Mouse (Mus musculus) neural tube, embryonic 13.5 days (tissue): ENCODE data around the gene Etv5. TPM values are rescaled to one million over a fixed set of nuclear protein-coding genes. Genes with fewer than 3 reads are reported as not detected.

Source experiments
- ATAC-seq: fragments of 200-750 bp; cut with Nextera tagmentation; 2 replicates; pipeline ENCODE4 v1.8.0; 2017; ENCODE audit warnings: low read depth, mild to moderate bottlenecking, moderate TSS enrichment, moderate library complexity
- H3K27ac ChIP-seq: fragments of 300-500 bp; sonication (generic); replicated peaks from 2 replicates; pipeline ENCODE4 v1.5.1; 2015; ENCODE audit warnings: moderate library complexity, mild to moderate bottlenecking, inconsistent platforms
- H3K27me3 ChIP-seq: fragments of 300-500 bp; sonication (generic); 2 replicates; pipeline ENCODE4 v1.6.1; 2015; ENCODE audit warnings: mild to moderate bottlenecking, inconsistent platforms
- H3K36me3 ChIP-seq: fragments of 300-500 bp; sonication (generic); 2 replicates; pipeline ENCODE4 v1.6.1; 2015; ENCODE audit warnings: mild to moderate bottlenecking, inconsistent platforms
- H3K4me1 ChIP-seq: fragments of 300-500 bp; sonication (generic); replicated peaks from 2 replicates; pipeline ENCODE4 v1.6.1; 2015; ENCODE audit warnings: inconsistent platforms
- H3K4me2 ChIP-seq: fragments of 300-500 bp; sonication (generic); 2 replicates; pipeline ENCODE4 v1.6.1; 2015; ENCODE audit warnings: inconsistent platforms, mild to moderate bottlenecking, moderate library complexity
- H3K4me3 ChIP-seq: fragments of 300-500 bp; sonication (generic); 2 replicates; pipeline ENCODE4 v1.5.1; 2015; ENCODE audit warnings: mild to moderate bottlenecking, inconsistent platforms
- H3K9ac ChIP-seq: fragments of 300-500 bp; sonication (generic); 2 replicates; pipeline ENCODE4 v1.6.1; 2015; ENCODE audit warnings: moderate library complexity, mild to moderate bottlenecking, inconsistent platforms
- H3K9me3 ChIP-seq: fragments of 300-500 bp; sonication (generic); 2 replicates; pipeline ENCODE4 v1.6.1; 2016; ENCODE audit warnings: inconsistent platforms
- WGBS: fragments of 180-500 bp; shearing (Covaris S2); methylation state at CpG from one replicate; pipeline ENCODE4 v1.1.7; 2015; 5-methylcytosine and 5-hydroxymethylcytosine counted together
- polyA plus RNA-seq: library from polyadenylated mRNA; unstranded; fragments of >200 nt; fragmentation: Nextera tagmentation; extraction: Ambion mirVana; gene quantifications from 2 replicates; pipeline ENCODE4 v1.2.1, GENCODE M21; 2015

Etv5 gene
- polyA plus RNA-seq, 1 experiment from 2014 or later = 28.1 TPM

- Histone ChIP-seq H3K9me3 (no peaks in the 10 kb centered on the region), H3K9ac (0 out of 2 replicates have a peak overlapping the region, but pooled peaks have one; percentile 35), H3K36me3 (no peaks in the 10 kb centered on the region), H3K4me2 (peak overlapping the region; percentile 43), H3K27me3 (peaks cover 14% of the 10 kb centered on the region; the same call in 1 of the 2 replicates), H3K4me3 (peak overlapping the region; percentile 5), H3K4me1 (peaks cover 44% of the 10 kb centered on the region), H3K27ac (peak overlapping the region; percentile 77)
- under 1% methylated on average over 9 of the region's 9 CpGs for WGBS
- peak; percentile 93 for ATAC-seq
Observed at GRCm38 (mm10) chr16:22428853-22429341, 10.6 kb downstream of the Etv5 start.

- Histone ChIP-seq H3K4me3 (no peak overlapping the region), H3K9me3 (no peaks in the 10 kb centered on the region), H3K9ac (no peak overlapping the region), H3K27me3 (peaks cover 13% of the 10 kb centered on the region; the same call in 1 of the 2 replicates), H3K36me3 (no peaks in the 10 kb centered on the region), H3K27ac (no peak overlapping the region), H3K4me1 (peaks cover 34% of the 10 kb centered on the region), H3K4me2 (no peak overlapping the region)
- no peak for ATAC-seq
- 73% methylated on average over 7 of the region's 7 CpGs for WGBS
Observed at GRCm38 (mm10) chr16:22426866-22427265, 12.7 kb downstream of the Etv5 start.

GRCm38 (mm10) chr16:22422256-22422655, 17.3 kb downstream of the Etv5 start:
- no peak for ATAC-seq
- Histone ChIP-seq H3K4me3 (no peak overlapping the region), H3K4me2 (no peak overlapping the region), H3K27me3 (peaks cover 4% of the 10 kb centered on the region; the same call in 1 of the 2 replicates), H3K36me3 (no peaks in the 10 kb centered on the region), H3K9ac (no peak overlapping the region), H3K9me3 (no peaks in the 10 kb centered on the region), H3K27ac (no peak overlapping the region), H3K4me1 (peaks cover 11% of the 10 kb centered on the region)
- WGBS = 71% methylated on average over 5 of the region's 5 CpGs

- Histone ChIP-seq H3K36me3 (no peaks in the 10 kb centered on the region), H3K27ac (no peak overlapping the region), H3K9me3 (no peaks in the 10 kb centered on the region), H3K9ac (no peak overlapping the region), H3K27me3 (no peaks in the 10 kb centered on the region), H3K4me2 (no peak overlapping the region), H3K4me3 (no peak overlapping the region), H3K4me1 (peaks cover 23% of the 10 kb centered on the region)
- ATAC-seq = no peak
- 96% methylated on average over 7 of the region's 7 CpGs for WGBS
Observed at GRCm38 (mm10) chr16:22417931-22418330, 21.6 kb downstream of the Etv5 start.

GRCm38 (mm10) chr16:22417044-22417443, 22.5 kb downstream of the Etv5 start:
- no peak for ATAC-seq
- Histone ChIP-seq H3K27ac (no peak overlapping the region), H3K36me3 (no peaks in the 10 kb centered on the region), H3K27me3 (no peaks in the 10 kb centered on the region), H3K4me3 (no peak overlapping the region), H3K4me1 (peaks cover 32% of the 10 kb centered on the region), H3K4me2 (no peak overlapping the region), H3K9me3 (no peaks in the 10 kb centered on the region), H3K9ac (no peak overlapping the region)
- whole genome bisulfite sequencing = 87% methylated on average over 8 of the region's 8 CpGs

- WGBS = 59% methylated on average over 6 of the region's 6 CpGs
- no peak overlapping the region for H3K9ac ChIP-seq
- no peaks in the 10 kb centered on the region for H3K36me3 ChIP-seq
- H3K9me3 ChIP-seq = no peaks in the 10 kb centered on the region
- ATAC-seq = no peak
- no peaks in the 10 kb centered on the region for H3K27me3 ChIP-seq
- H3K4me2 ChIP-seq = no peak overlapping the region
- peaks cover 39% of the 10 kb centered on the region for H3K4me1 ChIP-seq
- H3K27ac ChIP-seq = no peak overlapping the region
- no peak overlapping the region for H3K4me3 ChIP-seq
Observed at GRCm38 (mm10) chr16:22416140-22416848, 23.2 kb downstream of the Etv5 start.

- ATAC-seq = no peak
- H3K27ac ChIP-seq = no peak overlapping the region
- WGBS = 90% methylated on average over 9 of the region's 9 CpGs
- H3K9ac ChIP-seq = no peak overlapping the region
- no peaks in the 10 kb centered on the region for H3K27me3 ChIP-seq
- no peaks in the 10 kb centered on the region for H3K36me3 ChIP-seq
- H3K4me3 ChIP-seq = no peak overlapping the region
- H3K4me2 ChIP-seq = no peak overlapping the region
- H3K4me1 ChIP-seq = peaks cover 29% of the 10 kb centered on the region
- no peaks in the 10 kb centered on the region for H3K9me3 ChIP-seq
Observed at GRCm38 (mm10) chr16:22414205-22414754, 25.2 kb downstream of the Etv5 start.

- H3K9me3 ChIP-seq = no peaks in the 10 kb centered on the region
- ATAC-seq = peak; percentile 80
- no peaks in the 10 kb centered on the region for H3K36me3 ChIP-seq
- no peak overlapping the region for H3K4me3 ChIP-seq
- peak overlapping the region; percentile 39; the same call in 1 of the 2 replicates for H3K4me2 ChIP-seq
- 30% methylated on average over 16 of the region's 16 CpGs for WGBS
- H3K4me1 ChIP-seq = peaks cover 29% of the 10 kb centered on the region
- 0 out of 2 replicates have a peak overlapping the region, but pooled peaks have one; percentile 33 for H3K27ac ChIP-seq
- no peak overlapping the region for H3K9ac ChIP-seq
- no peaks in the 10 kb centered on the region for H3K27me3 ChIP-seq
Observed at GRCm38 (mm10) chr16:22412459-22413229, 26.9 kb downstream of the Etv5 start.

- H3K36me3 ChIP-seq = no peaks in the 10 kb centered on the region
- peak overlapping the region; percentile 33; the same call in 1 of the 2 replicates for H3K27ac ChIP-seq
- no peak overlapping the region for H3K4me3 ChIP-seq
- H3K4me2 ChIP-seq = peak overlapping the region; percentile 39
- no peak overlapping the region for H3K9ac ChIP-seq
- 19% methylated on average over 11 of the region's 11 CpGs for WGBS
- no peaks in the 10 kb centered on the region for H3K27me3 ChIP-seq
- peaks cover 26% of the 10 kb centered on the region for H3K4me1 ChIP-seq
- peak; percentile 77 for ATAC-seq
- no peaks in the 10 kb centered on the region for H3K9me3 ChIP-seq
Observed at GRCm38 (mm10) chr16:22411764-22412163, 27.8 kb downstream of the Etv5 start.

GRCm38 (mm10) chr16:22410000-22410399, 29.5 kb downstream of the Etv5 start:
- Histone ChIP-seq H3K27ac (no peak overlapping the region), H3K27me3 (no peaks in the 10 kb centered on the region), H3K4me2 (no peak overlapping the region), H3K4me3 (no peak overlapping the region), H3K4me1 (peaks cover 21% of the 10 kb centered on the region), H3K9me3 (no peaks in the 10 kb centered on the region), H3K36me3 (no peaks in the 10 kb centered on the region), H3K9ac (no peak overlapping the region)
- 85% methylated on average over 5 of the region's 5 CpGs for WGBS
- no peak for ATAC-seq

- no peaks in the 10 kb centered on the region for H3K36me3 ChIP-seq
- no peaks in the 10 kb centered on the region for H3K9me3 ChIP-seq
- no peak overlapping the region for H3K9ac ChIP-seq
- no peak overlapping the region for H3K27ac ChIP-seq
- no peak overlapping the region for H3K4me2 ChIP-seq
- no peaks in the 10 kb centered on the region for H3K27me3 ChIP-seq
- 83% methylated on average over 8 of the region's 8 CpGs for WGBS
- H3K4me3 ChIP-seq = no peak overlapping the region
- ATAC-seq = no peak
- H3K4me1 ChIP-seq = peaks cover 21% of the 10 kb centered on the region
Observed at GRCm38 (mm10) chr16:22408642-22409360, 30.7 kb downstream of the Etv5 start.
